Mouse (Mus musculus): ENCODE measurements around the gene Ebf3.

- TF ChIP-seq CTCF (IDR thresholded peaks at IDR 0.05) (no peak), POLR2A (IDR thresholded peaks at IDR 0.05; ENCODE audit: insufficient read depth, low read depth, low read length) (no peak)
These were observed 76.8 kb downstream of the Ebf3 start for GRCm38 (mm10) chr7:137237419-137237818.

Data from heart, adult 2 months (tissue).